Mouse (Mus musculus) intestine, embryonic 15.5 days (tissue): ENCODE measurements around the gene Gm29797. TPM values are rescaled to one million over a fixed set of nuclear protein-coding genes. Genes with fewer than 3 reads are reported as not detected.

ENCODE experiments used
- polyA plus RNA-seq: library from polyadenylated mRNA; unstranded; fragments of >200 nt; fragmentation: Nextera tagmentation; extraction: Ambion mirVana; gene quantifications from 2 replicates; pipeline ENCODE4 v1.2.1, GENCODE M21; 2015

Gene Gm29797
- polyA plus RNA-seq, 1 experiment from 2014 or later = 1.3 TPM

Other genes starting within 250 kb of the Gm29797 start
- gene Zbtb46, start 197.6 kb upstream of the Gm29797 start, polyA plus RNA-seq = 7.2 and 7.4 TPM in 2 replicates
- 0.18 and 0.30 TPM in 2 replicates for gene Abhd16b, start 163.8 kb upstream of the Gm29797 start, polyA plus RNA-seq
- gene Tpd52l2, start 159.9 kb upstream of the Gm29797 start, polyA plus RNA-seq = 133 and 140 TPM in 2 replicates
- gene Dnajc5, start 136.5 kb upstream of the Gm29797 start, polyA plus RNA-seq = 74.5 and 76.4 TPM in 2 replicates
- 57.4 and 64.7 TPM in 2 replicates for gene Uckl1, start 72.1 kb upstream of the Gm29797 start, polyA plus RNA-seq
- gene Prpf6, start 65.2 kb upstream of the Gm29797 start, polyA plus RNA-seq = 50.5 and 51.9 TPM in 2 replicates
- 32.0 and 34.2 TPM in 2 replicates for gene Zfp512b, start 64.2 kb upstream of the Gm29797 start, polyA plus RNA-seq
- gene Samd10, start 57.8 kb upstream of the Gm29797 start, polyA plus RNA-seq = 22.3 and 22.7 TPM in 2 replicates
- 28.0 and 29.0 TPM in 2 replicates for gene Sox18, start 14.6 kb downstream of the Gm29797 start, polyA plus RNA-seq
- 14.9 and 15.7 TPM in 2 replicates for gene Tcea2, start 23.3 kb downstream of the Gm29797 start, polyA plus RNA-seq
- 37.4 and 39.4 TPM in 2 replicates for gene Rgs19, start 36.9 kb downstream of the Gm29797 start, polyA plus RNA-seq
- not detected in 2 replicates for gene Lkaaear1, start 41.4 kb downstream of the Gm29797 start, polyA plus RNA-seq
- 1.6 and 1.7 TPM in 2 replicates for gene Oprl1, start 58.0 kb downstream of the Gm29797 start, polyA plus RNA-seq
- gene Myt1, start 106.3 kb downstream of the Gm29797 start, polyA plus RNA-seq = 2.4 and 2.7 TPM in 2 replicates
- gene Pcmtd2, start 180.8 kb downstream of the Gm29797 start, polyA plus RNA-seq = 24.7 and 30.4 TPM in 2 replicates
- gene Polr3k, start 207.3 kb downstream of the Gm29797 start, polyA plus RNA-seq = 80.6 and 86.0 TPM in 2 replicates